Comparison of ENCODE assay signal across 8 mouse cellular contexts in genomic region chr5:143314183-143314729, GRCm38 (mm10). TPM values are rescaled to one million over a fixed set of nuclear protein-coding genes. Genes with fewer than 3 reads are reported as not detected.
DNase-seq lines count a peak whose midpoint lies in the region; ATAC-seq lines count a peak whose summit lies in the region.

No protein-coding gene starts in this region.

- peak overlapping the region; percentile 97 for H3K9ac ChIP-seq in embryonic facial prominence, embryonic 14.5 days (ENCODE audit: low read depth, low read length)
- peak overlapping the region; percentile 96 for H3K9ac ChIP-seq in limb, embryonic 12.5 days (replicated peaks)
- peak overlapping the region; percentile 94 for H3K9ac ChIP-seq in neural tube, embryonic 15.5 days (replicated peaks)

- H3K4me2 ChIP-seq in embryonic facial prominence, embryonic 14.5 days (ENCODE audit: low read depth, low read length): peak overlapping the region; percentile 54
- H3K4me2 ChIP-seq in limb, embryonic 12.5 days: peak overlapping the region; percentile 84
- peak overlapping the region; percentile 80 for H3K4me2 ChIP-seq in neural tube, embryonic 15.5 days

- intact Hi-C loops in left cerebral cortex, postnatal 10 days (cut with DNase I): no loop called here

- H3K4me3 ChIP-seq in megakaryocyte, embryonic 14.5 days (replicated peaks): peak overlapping the region; percentile 99
- peak overlapping the region; percentile 92 for H3K4me3 ChIP-seq in embryonic facial prominence, embryonic 14.5 days (ENCODE audit: low read depth, low read length)
- peak overlapping the region; percentile 85 for H3K4me3 ChIP-seq in limb, embryonic 12.5 days (replicated peaks)
- peak overlapping the region; percentile 97 for H3K4me3 ChIP-seq in neural tube, embryonic 15.5 days (replicated peaks)

- H3K27ac ChIP-seq in embryonic facial prominence, embryonic 14.5 days (replicated peaks; ENCODE audit: low read depth, low read length): no peak overlapping the region
- H3K27ac ChIP-seq in limb, embryonic 12.5 days: peak overlapping the region; percentile 92
- H3K27ac ChIP-seq in neural tube, embryonic 15.5 days (replicated peaks): peak overlapping the region; percentile 96

- no peaks in the 10 kb centered on the region for H3K27me3 ChIP-seq in megakaryocyte, embryonic 14.5 days (replicated peaks)
- no peaks in the 10 kb centered on the region for H3K27me3 ChIP-seq in embryonic facial prominence, embryonic 14.5 days (replicated peaks; ENCODE audit: control insufficient read depth, insufficient read depth, low read length)
- no peaks in the 10 kb centered on the region for H3K27me3 ChIP-seq in limb, embryonic 12.5 days
- H3K27me3 ChIP-seq in neural tube, embryonic 15.5 days (replicated peaks): no peaks in the 10 kb centered on the region

- 3% methylated on average over 16 of the region's 16 CpGs for WGBS in embryonic facial prominence, embryonic 14.5 days
- WGBS in limb, embryonic 12.5 days: 2% methylated on average over 16 of the region's 16 CpGs
- WGBS in neural tube, embryonic 15.5 days: 2% methylated on average over 16 of the region's 16 CpGs

- ATAC-seq in megakaryocyte, adult 5-6 weeks (ENCODE audit: poor library complexity, severe bottlenecking): no peak
- no peak for ATAC-seq in embryonic facial prominence, embryonic 14.5 days (ENCODE audit: low read depth)
- no peak for ATAC-seq in limb, embryonic 12.5 days (ENCODE audit: insufficient number of reproducible peaks, insufficient read depth, low FRiP score, low TSS enrichment, low read depth)
- ATAC-seq in neural tube, embryonic 15.5 days (ENCODE audit: low FRiP score): 0 out of 2 replicates have a peak, but pooled peaks have one; percentile 23

- H3K9me3 ChIP-seq in megakaryocyte, embryonic 14.5 days: no peaks in the 10 kb centered on the region
- no peaks in the 10 kb centered on the region for H3K9me3 ChIP-seq in embryonic facial prominence, embryonic 14.5 days (ENCODE audit: control insufficient read depth, low read length)
- no peaks in the 10 kb centered on the region for H3K9me3 ChIP-seq in limb, embryonic 12.5 days
- H3K9me3 ChIP-seq in neural tube, embryonic 15.5 days (replicated peaks): no peaks in the 10 kb centered on the region

- peak; percentile 48 for DNase-seq in embryonic facial prominence, embryonic 14.5 days (ENCODE audit: low spot score)
- DNase-seq in cerebellum, postnatal 4 days (ENCODE audit: low spot score in 2 of 2): no peak
- no peak for DNase-seq in left cerebral cortex, postnatal 10 days (ENCODE audit: extremely low spot score in 1 of 2, low spot score in 2 of 2)
- DNase-seq in cerebellum, postnatal 36 days: no peak

- peaks cover 62% of the 10 kb centered on the region for H3K4me1 ChIP-seq in megakaryocyte, embryonic 14.5 days
- H3K4me1 ChIP-seq in embryonic facial prominence, embryonic 14.5 days (ENCODE audit: control insufficient read depth, insufficient read depth, low read length): peaks cover 12% of the 10 kb centered on the region; the same call in 1 of the 2 replicates
- peaks cover 15% of the 10 kb centered on the region for H3K4me1 ChIP-seq in limb, embryonic 12.5 days (replicated peaks)
- peaks cover 46% of the 10 kb centered on the region for H3K4me1 ChIP-seq in neural tube, embryonic 15.5 days

- peaks cover 78% of the 10 kb centered on the region for H3K36me3 ChIP-seq in megakaryocyte, embryonic 14.5 days (replicated peaks; ENCODE audit: low read length)
- H3K36me3 ChIP-seq in embryonic facial prominence, embryonic 14.5 days (ENCODE audit: control insufficient read depth, insufficient read depth, low read length): peaks cover 69% of the 10 kb centered on the region
- H3K36me3 ChIP-seq in limb, embryonic 12.5 days: peaks cover 79% of the 10 kb centered on the region
- peaks cover 56% of the 10 kb centered on the region for H3K36me3 ChIP-seq in neural tube, embryonic 15.5 days

RNA-seq across cellular contexts. Expression of gene E130309D02Rik, which starts 0.9 kb away (rescaled TPM):
- polyA plus RNA-seq in megakaryocyte, embryonic 14.5 days (2012; ENCODE audit: insufficient read depth, low replicate concordance): 53.2 and 90.1 TPM in 2 replicates
- 22.4 TPM in 2 replicates for total RNA-seq in megakaryocyte, adult 5-6 weeks (2015)
- 10.2 and 13.7 TPM in 2 replicates for total RNA-seq in megakaryocyte, adult 5-6 weeks (2017)
- polyA plus RNA-seq in embryonic facial prominence, embryonic 14.5 days (2014; fragmentation: Nextera tagmentation; extraction: Ambion mirVana): 22.6 and 26.1 TPM in 2 replicates
- 53.9 and 56.9 TPM in 2 replicates for polyA plus RNA-seq in limb, embryonic 12.5 days (2016; fragmentation: Nextera tagmentation; extraction: Ambion mirVana)
- 25.7 and 30.2 TPM in 2 replicates for polyA plus RNA-seq in neural tube, embryonic 15.5 days (2015; fragmentation: Nextera tagmentation; extraction: Ambion mirVana)
- 10 to 100 TPM; 20.0 to 22.1 TPM for total RNA-seq in left cerebral cortex, postnatal 10 days (2021)

RNA-seq across cellular contexts. Expression of gene Zdhhc4, which starts 14.8 kb away (rescaled TPM):
- polyA plus RNA-seq in megakaryocyte, embryonic 14.5 days (2012; ENCODE audit: insufficient read depth, low replicate concordance): 56.0 and 65.8 TPM in 2 replicates
- 48.5 and 55.0 TPM in 2 replicates for total RNA-seq in megakaryocyte, adult 5-6 weeks (2015)
- total RNA-seq in megakaryocyte, adult 5-6 weeks (2017): 22.3 and 24.6 TPM in 2 replicates
- polyA plus RNA-seq in embryonic facial prominence, embryonic 14.5 days (2014; fragmentation: Nextera tagmentation; extraction: Ambion mirVana): 68.3 and 74.7 TPM in 2 replicates
- 77.1 and 87.0 TPM in 2 replicates for polyA plus RNA-seq in limb, embryonic 12.5 days (2016; fragmentation: Nextera tagmentation; extraction: Ambion mirVana)
- polyA plus RNA-seq in neural tube, embryonic 15.5 days (2015; fragmentation: Nextera tagmentation; extraction: Ambion mirVana): 75.4 and 77.4 TPM in 2 replicates
- total RNA-seq in left cerebral cortex, postnatal 10 days (2021): 10 to 100 TPM; 42.5 to 42.8 TPM

RNA-seq across cellular contexts. Expression of gene Zfp853, which starts 20.8 kb away (rescaled TPM):
- polyA plus RNA-seq in megakaryocyte, embryonic 14.5 days (2012; ENCODE audit: insufficient read depth, low replicate concordance): 0.06 TPM in 1 of 2 replicates, not detected in the other
- total RNA-seq in megakaryocyte, adult 5-6 weeks (2015): 0.09 TPM in 1 of 2 replicates, not detected in the other
- total RNA-seq in megakaryocyte, adult 5-6 weeks (2017): not detected in 2 replicates
- 0.17 and 0.46 TPM in 2 replicates for polyA plus RNA-seq in embryonic facial prominence, embryonic 14.5 days (2014; fragmentation: Nextera tagmentation; extraction: Ambion mirVana)
- 0.12 and 0.18 TPM in 2 replicates for polyA plus RNA-seq in limb, embryonic 12.5 days (2016; fragmentation: Nextera tagmentation; extraction: Ambion mirVana)
- 0.23 and 0.31 TPM in 2 replicates for polyA plus RNA-seq in neural tube, embryonic 15.5 days (2015; fragmentation: Nextera tagmentation; extraction: Ambion mirVana)
- 10 to 100 TPM; 11.3 to 12.5 TPM for total RNA-seq in left cerebral cortex, postnatal 10 days (2021)

RNA-seq across cellular contexts. Expression of gene Grid2ip, which starts 42.9 kb away (rescaled TPM):
- polyA plus RNA-seq in megakaryocyte, embryonic 14.5 days (2012; ENCODE audit: insufficient read depth, low replicate concordance): not detected in 2 replicates
- not detected in 2 replicates for total RNA-seq in megakaryocyte, adult 5-6 weeks (2015)
- not detected in 2 replicates for total RNA-seq in megakaryocyte, adult 5-6 weeks (2017)
- 0.51 and 0.87 TPM in 2 replicates for polyA plus RNA-seq in embryonic facial prominence, embryonic 14.5 days (2014; fragmentation: Nextera tagmentation; extraction: Ambion mirVana)
- 0.64 and 0.65 TPM in 2 replicates for polyA plus RNA-seq in limb, embryonic 12.5 days (2016; fragmentation: Nextera tagmentation; extraction: Ambion mirVana)
- 0.19 and 0.33 TPM in 2 replicates for polyA plus RNA-seq in neural tube, embryonic 15.5 days (2015; fragmentation: Nextera tagmentation; extraction: Ambion mirVana)
- total RNA-seq in left cerebral cortex, postnatal 10 days (2021): 1 to 10 TPM; 2.0 TPM

RNA-seq across cellular contexts. Expression of gene Zfp316, which starts 44.4 kb away (rescaled TPM):
- polyA plus RNA-seq in megakaryocyte, embryonic 14.5 days (2012; ENCODE audit: insufficient read depth, low replicate concordance): 1.1 and 1.7 TPM in 2 replicates
- total RNA-seq in megakaryocyte, adult 5-6 weeks (2015): 0.32 and 0.47 TPM in 2 replicates
- 1.2 and 1.4 TPM in 2 replicates for total RNA-seq in megakaryocyte, adult 5-6 weeks (2017)
- 1.4 and 2.1 TPM in 2 replicates for polyA plus RNA-seq in embryonic facial prominence, embryonic 14.5 days (2014; fragmentation: Nextera tagmentation; extraction: Ambion mirVana)
- 8.5 and 11.0 TPM in 2 replicates for polyA plus RNA-seq in limb, embryonic 12.5 days (2016; fragmentation: Nextera tagmentation; extraction: Ambion mirVana)
- 8.0 and 9.7 TPM in 2 replicates for polyA plus RNA-seq in neural tube, embryonic 15.5 days (2015; fragmentation: Nextera tagmentation; extraction: Ambion mirVana)
- 10 to 100 TPM; 22.6 to 23.6 TPM for total RNA-seq in left cerebral cortex, postnatal 10 days (2021)
